Mouse (Mus musculus) gastrocnemius, adult 2 months (tissue): ENCODE data around the gene Cdh3. TPM values are rescaled to one million over a fixed set of nuclear protein-coding genes. Genes with fewer than 3 reads are reported as not detected.
A peak's percentile ranks its signal among the peaks of the same experiment; 100 is the strongest.
"Not testable (repeated sequence)": the region's sequence is repeated elsewhere in the genome, so short reads cannot be mapped to it uniquely, and the experiment has no call there.

Experiments used
- DNase-seq: peaks from one replicate; pipeline ENCODE4 v3.0.0; 2022
- H3K27ac ChIP-seq: fragments of 200-600 bp; 2 replicates; pipeline ENCODE4 v1.8.1; 2022; ENCODE audit warnings: mild to moderate bottlenecking
- H3K4me3 ChIP-seq: fragments of 200-600 bp; 2 replicates; pipeline ENCODE4 v1.8.1; 2022; ENCODE audit warnings: mild to moderate bottlenecking, moderate library complexity
- CTCF ChIP-seq: fragments of 200-600 bp; IDR thresholded peaks from 2 replicates; pipeline ENCODE4 v1.8.1; 2022; ENCODE audit warnings: antibody characterized with exemption, mild to moderate bottlenecking, moderate library complexity
- intact Hi-C: fragments of 180-260 bp; cut with DNase I; formaldehyde crosslinking; loops from one replicate; pipeline ENCODE4 v1.15.1; 2025
- total RNA-seq, 2 experiments: library from RNA; stranded (reverse); gene quantifications; 2 replicates each; pipeline ENCODE4 v1.2.3; 2021

Cdh3 gene
- total RNA-seq, 2 experiments from 2014 or later, result 0.06 TPM; not detected in 1

- Histone ChIP-seq H3K27ac (no peak overlapping the region), H3K4me3 (no peak overlapping the region)
- intact Hi-C loops, result no loop called here
- TF ChIP-seq CTCF, result no peak
- DNase-seq, result no peak
Measured at GRCm38 (mm10) chr8:106585671-106586037, 75.0 kb downstream of the Cdh3 start.

- no peak overlapping the region for H3K4me3 ChIP-seq
- no peak for TF ChIP-seq CTCF
- no peak overlapping the region for H3K27ac ChIP-seq
- intact Hi-C loops, result no loop called here
- DNase-seq, result no peak
Measured at GRCm38 (mm10) chr8:106586896-106587295, 76.2 kb downstream of the Cdh3 start.

GRCm38 (mm10) chr8:106588443-106589431, 78.0 kb downstream of the Cdh3 start:
- TF ChIP-seq CTCF, result no peak

GRCm38 (mm10) chr8:106592458-106592857, 81.8 kb downstream of the Cdh3 start:
- Histone ChIP-seq H3K4me3 (no peak overlapping the region), H3K27ac (no peak overlapping the region)
- DNase-seq, result no peak
- TF ChIP-seq CTCF, result no peak
- intact Hi-C loops, result no loop called here

More at GRCm38 (mm10) chr8:106588443-106589431, 78.0 kb downstream of the Cdh3 start:
- intact Hi-C loops, result no loop called here
- no peak overlapping the region for H3K27ac ChIP-seq
- no peak for DNase-seq
- no peak overlapping the region for H3K4me3 ChIP-seq

GRCm38 (mm10) chr8:106595623-106596022, 84.9 kb downstream of the Cdh3 start:
- DNase-seq, H3K27ac ChIP-seq, H3K4me3 ChIP-seq, intact Hi-C loops: not testable (repeated sequence)

GRCm38 (mm10) chr8:106597067-106597466, 86.4 kb downstream of the Cdh3 start:
- intact Hi-C loops, result no loop called here

GRCm38 (mm10) chr8:106599265-106599979, 88.7 kb downstream of the Cdh3 start:
- DNase-seq, result no peak
- H3K4me3 ChIP-seq, result no peak overlapping the region
- TF ChIP-seq CTCF, result no peak
- intact Hi-C loops, result no loop called here
- no peak overlapping the region for H3K27ac ChIP-seq

More at GRCm38 (mm10) chr8:106597067-106597466, 86.4 kb downstream of the Cdh3 start:
- Histone ChIP-seq H3K27ac (no peak overlapping the region), H3K4me3 (no peak overlapping the region)
- DNase-seq, result no peak
- no peak for TF ChIP-seq CTCF

GRCm38 (mm10) chr8:106603131-106603819, 92.6 kb downstream of the Cdh3 start, which contains the start of gene Cdh1:
Cdh1 (plus strand) TSS chr8:106603351.
- Histone ChIP-seq H3K4me3 (peak within 1 kb of the TSS; percentile 68), H3K27ac (no peak within 1 kb of the TSS)
- TF ChIP-seq CTCF, result no peak
- intact Hi-C loops, result no loop called here
- DNase-seq, result peak; percentile 22

- H3K4me3 ChIP-seq, result peak overlapping the region; percentile 68
- H3K27ac ChIP-seq, result no peak overlapping the region
- intact Hi-C loops, result no loop called here
- no peak for TF ChIP-seq CTCF
- no peak for DNase-seq
Measured at GRCm38 (mm10) chr8:106603933-106604332, 93.2 kb downstream of the Cdh3 start.

GRCm38 (mm10) chr8:106605657-106606056, 95.0 kb downstream of the Cdh3 start:
- Histone ChIP-seq H3K27ac (no peak overlapping the region), H3K4me3 (no peak overlapping the region)
- TF ChIP-seq CTCF, result no peak
- intact Hi-C loops, result no loop called here
- no peak for DNase-seq

GRCm38 (mm10) chr8:106606121-106606520, 95.4 kb downstream of the Cdh3 start:
- DNase-seq, result no peak
- intact Hi-C loops, result no loop called here

GRCm38 (mm10) chr8:106606601-106607145, 96.0 kb downstream of the Cdh3 start:
- no peak for TF ChIP-seq CTCF
- intact Hi-C loops, result no loop called here
- no peak for DNase-seq
- H3K4me3 ChIP-seq, result no peak overlapping the region
- H3K27ac ChIP-seq, result no peak overlapping the region

More at GRCm38 (mm10) chr8:106606121-106606520, 95.4 kb downstream of the Cdh3 start:
- Histone ChIP-seq H3K4me3 (no peak overlapping the region), H3K27ac (no peak overlapping the region)
- no peak for TF ChIP-seq CTCF

Other genes with a start within 250 kb of the Cdh3 start
- 1 to 10 TPM in 1 of 2 experiments, under 1 TPM in 1; 0.79 to 1.9 TPM for gene Smpd3, start 172.9 kb upstream of the Cdh3 start, total RNA-seq
- gene Zfp90, start 95.6 kb upstream of the Cdh3 start, total RNA-seq, result 1 to 10 TPM; 1.2 to 1.7 TPM
- not detected for gene 6030452D12Rik, start 10.4 kb upstream of the Cdh3 start, total RNA-seq
- 100 to 1,000 TPM in 1 of 2 experiments, 10 to 100 TPM in 1; 92.2 to 103 TPM for gene Gm10073, start 62.6 kb downstream of the Cdh3 start, total RNA-seq
- gene Cdh1, start 92.5 kb downstream of the Cdh3 start, total RNA-seq, result under 1 TPM; 0.17 to 0.51 TPM
- 10 to 100 TPM; 12.2 to 12.7 TPM for gene Tango6, start 172.2 kb downstream of the Cdh3 start, total RNA-seq